Mouse (Mus musculus) midbrain, embryonic 15.5 days (tissue): ENCODE measurements around the gene Ssh2. TPM values are rescaled to one million over a fixed set of nuclear protein-coding genes. Genes with fewer than 3 reads are reported as not detected.

Experiments used
- polyA plus RNA-seq: library from polyadenylated mRNA; unstranded; fragments of >200 nt; fragmentation: Nextera tagmentation; extraction: Ambion mirVana; gene quantifications from 2 replicates; pipeline ENCODE4 v1.2.1, GENCODE M21; 2015

Gene Ssh2
- polyA plus RNA-seq, 1 experiment from 2014 or later = 21.1 TPM

Other genes starting within 250 kb of the Ssh2 start
- 5.7 TPM in 2 replicates for gene Slc6a4, start 217.7 kb upstream of the Ssh2 start, polyA plus RNA-seq
- gene Nsrp1, start 137.9 kb upstream of the Ssh2 start, polyA plus RNA-seq = 52.0 and 54.3 TPM in 2 replicates
- 0.57 and 0.94 TPM in 2 replicates for gene Efcab5, start 27.3 kb upstream of the Ssh2 start, polyA plus RNA-seq
- gene Coro6, start 246.1 kb downstream of the Ssh2 start, polyA plus RNA-seq = 0.23 and 0.39 TPM in 2 replicates